Mouse (Mus musculus) stomach, postnatal 0 days (tissue): ENCODE measurements around the gene Arl6ip4.

Source experiments
- CTCF ChIP-seq: IDR thresholded peaks from 2 replicates; pipeline ENCODE4 v1.5.1; 2016; ENCODE audit warnings: antibody characterized with exemption, low read depth, mild to moderate bottlenecking, moderate library complexity
- EP300 ChIP-seq: optimal IDR thresholded peaks from 2 replicates; pipeline ENCODE3; 2016; ENCODE audit warnings: antibody characterized with exemption

DNA sequence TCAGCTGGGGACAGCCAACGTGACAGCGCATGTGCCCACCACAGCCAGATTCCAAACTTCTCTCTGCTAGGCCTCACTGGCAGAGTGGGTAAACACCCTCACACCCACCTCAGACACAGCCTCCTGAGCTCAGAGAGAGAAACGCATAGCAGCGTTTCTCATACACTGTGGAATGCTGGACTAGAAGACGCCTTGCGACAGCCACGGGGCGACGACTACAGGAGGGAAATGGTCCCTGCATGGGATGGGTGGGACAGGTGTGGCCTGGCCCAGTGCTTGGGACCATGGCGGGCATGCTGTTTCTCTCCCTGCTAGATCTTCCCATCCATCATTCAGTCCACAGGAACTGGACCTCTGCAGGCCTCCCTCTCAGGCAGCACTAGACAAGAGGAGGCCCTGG, 33.4 kb upstream of the Arl6ip4 start:
- peak; percentile 82 for TF ChIP-seq CTCF
- TF ChIP-seq EP300 = no peak
